Comparison of ENCODE assay signal across 24 mouse cellular contexts in genomic region chr4:81624111-81624510, GRCm38 (mm10).
"Had no signal": no experiment of that assay in that cellular context is flagged by ENCODE, and none has a peak within 500 bp of the region (broad histone marks: within the 10 kb centered on the region; RNA-seq: fewer than 3 reads in every experiment).

No protein-coding gene starts in this region.

- H3K9ac ChIP-seq: heart, embryonic 12.5 days; hindbrain, embryonic 12.5 days; hindbrain, embryonic 14.5 days; intestine, embryonic 15.5 days; limb, embryonic 12.5 days; liver, embryonic 12.5 days; liver, embryonic 14.5 days had no signal

- H3K9me3 ChIP-seq: heart, embryonic 10.5 days; heart, embryonic 12.5 days; hindbrain, embryonic 10.5 days; hindbrain, embryonic 12.5 days; intestine, embryonic 15.5 days; limb, embryonic 12.5 days; liver, embryonic 12.5 days had no signal

- H3K36me3 ChIP-seq: heart, embryonic 10.5 days; heart, embryonic 12.5 days; hindbrain, embryonic 10.5 days; hindbrain, embryonic 12.5 days; intestine, embryonic 15.5 days; limb, embryonic 12.5 days; liver, embryonic 12.5 days had no signal

- H3K27me3 ChIP-seq: heart, embryonic 12.5 days; hindbrain, embryonic 12.5 days; intestine, embryonic 15.5 days; limb, embryonic 12.5 days; liver, embryonic 12.5 days had no signal

- ATAC-seq: hindbrain, embryonic 16.5 days; inflammation-experienced regulatory T-cells, adult 6 months; intestine, embryonic 15.5 days; intestine, postnatal 0 days; liver, embryonic 12.5 days had no signal

- DNase-seq: gastrocnemius, postnatal 14 days; gastrocnemius, postnatal 36 days; heart, adult 18-20 months; heart, postnatal 10 days; heart, postnatal 4 days; kidney, adult 8-10 months; kidney, postnatal 10 days; kidney, postnatal 25 days; kidney, postnatal 4 days; layer of hippocampus, postnatal 36 days; left cerebral cortex, postnatal 4 days had no signal

- H3K27ac ChIP-seq: heart, embryonic 10.5 days; hindbrain, embryonic 10.5 days; hindbrain, embryonic 12.5 days; hindbrain, embryonic 14.5 days; intestine, embryonic 15.5 days; layer of hippocampus, adult 2 months; limb, embryonic 12.5 days; liver, embryonic 12.5 days; liver, embryonic 14.5 days had no signal

- H3K4me2 ChIP-seq: heart, embryonic 12.5 days; hindbrain, embryonic 12.5 days; hindbrain, embryonic 14.5 days; intestine, embryonic 15.5 days; limb, embryonic 12.5 days; liver, embryonic 12.5 days had no signal

- H3K4me1 ChIP-seq: heart, embryonic 10.5 days; intestine, embryonic 15.5 days; liver, embryonic 12.5 days had no signal

- H3K4me3 ChIP-seq: heart, embryonic 10.5 days; heart, embryonic 12.5 days; hindbrain, embryonic 10.5 days; hindbrain, embryonic 12.5 days; intestine, embryonic 15.5 days; layer of hippocampus, adult 2 months; limb, embryonic 12.5 days; liver, embryonic 12.5 days had no signal
